Mouse (Mus musculus) heart, embryonic 15.5 days (tissue): ENCODE data around the gene Clca4b. TPM values are rescaled to one million over a fixed set of nuclear protein-coding genes. Genes with fewer than 3 reads are reported as not detected.
"Not testable (repeated sequence)": the region's sequence is repeated elsewhere in the genome, so short reads cannot be mapped to it uniquely, and the experiment has no call there.

Source experiments
- ATAC-seq: fragments of 200-750 bp; cut with Nextera tagmentation; replicated peaks from 2 replicates; pipeline ENCODE4 v1.8.0; 2017; ENCODE audit warnings: low read depth, moderate TSS enrichment; ENCODE audit not compliant: insufficient number of reproducible peaks, insufficient read depth, low FRiP score
- H3K27ac ChIP-seq: fragments of 300-500 bp; sonication (generic); 2 replicates; pipeline ENCODE4 v1.5.1; 2015; ENCODE audit warnings: mild to moderate bottlenecking, inconsistent platforms
- H3K27me3 ChIP-seq: fragments of 300-500 bp; sonication (generic); 2 replicates; pipeline ENCODE4 v1.6.1; 2015; ENCODE audit warnings: inconsistent platforms
- H3K36me3 ChIP-seq: fragments of 300-500 bp; sonication (generic); 2 replicates; pipeline ENCODE4 v1.6.1; 2015; ENCODE audit warnings: mild to moderate bottlenecking, inconsistent platforms
- H3K4me1 ChIP-seq: fragments of 300-500 bp; sonication (generic); replicated peaks from 2 replicates; pipeline ENCODE4 v1.6.1; 2015; ENCODE audit warnings: inconsistent platforms
- H3K4me2 ChIP-seq: fragments of 300-500 bp; sonication (generic); 2 replicates; pipeline ENCODE4 v1.6.1; 2015; ENCODE audit warnings: inconsistent platforms, mild to moderate bottlenecking, moderate library complexity
- H3K4me3 ChIP-seq: fragments of 300-500 bp; sonication (generic); 2 replicates; pipeline ENCODE4 v1.5.1; 2015; ENCODE audit warnings: mild to moderate bottlenecking, inconsistent platforms
- H3K9ac ChIP-seq: fragments of 300-500 bp; sonication (generic); 2 replicates; pipeline ENCODE4 v1.6.1; 2015; ENCODE audit warnings: mild to moderate bottlenecking, inconsistent platforms
- H3K9me3 ChIP-seq: fragments of 300-500 bp; sonication (generic); replicated peaks from 2 replicates; pipeline ENCODE4 v1.6.1; 2016; ENCODE audit warnings: inconsistent platforms
- WGBS: fragments of 180-500 bp; shearing (Covaris S2); methylation state at CpG from one replicate; pipeline ENCODE4 v1.1.7; 2015; ENCODE audit warnings: mixed read lengths; 5-methylcytosine and 5-hydroxymethylcytosine counted together
- polyA plus RNA-seq: library from polyadenylated mRNA; unstranded; fragments of >200 nt; fragmentation: Nextera tagmentation; extraction: Ambion mirVana; gene quantifications from 2 replicates; pipeline ENCODE4 v1.2.1, GENCODE M21; 2015

Clca4b gene
- polyA plus RNA-seq, 1 experiment from 2014 or later = not detected

DNA sequence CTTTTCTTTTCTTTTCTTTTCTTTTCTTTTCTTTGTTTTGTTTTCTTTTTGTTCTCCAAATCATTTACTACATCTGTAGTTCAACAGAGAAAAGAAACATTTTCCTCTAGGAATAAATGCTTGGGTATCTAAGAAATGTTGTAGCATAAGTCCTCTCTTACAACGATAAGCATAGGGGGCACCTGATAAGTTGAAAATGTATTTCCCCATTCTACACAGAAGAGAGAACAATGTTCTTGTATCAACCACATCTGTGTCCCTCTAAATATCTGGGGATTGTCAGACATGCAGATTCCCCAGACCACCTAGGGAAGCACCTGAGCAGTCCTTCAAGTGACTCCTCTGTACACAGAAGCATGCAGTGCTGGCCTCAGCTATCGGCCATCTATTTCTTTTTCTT, 18.3 kb downstream of the Clca4b start:
- Histone ChIP-seq H3K4me2 (no peak overlapping the region), H3K4me3 (no peak overlapping the region), H3K27ac (no peak overlapping the region), H3K36me3 (no peaks in the 10 kb centered on the region), H3K9ac (no peak overlapping the region), H3K27me3 (no peaks in the 10 kb centered on the region), H3K9me3 (no peaks in the 10 kb centered on the region), H3K4me1 (no peaks in the 10 kb centered on the region)
- WGBS = 82% methylated on average over 2 of the region's 2 CpGs
- no peak for ATAC-seq

DNA sequence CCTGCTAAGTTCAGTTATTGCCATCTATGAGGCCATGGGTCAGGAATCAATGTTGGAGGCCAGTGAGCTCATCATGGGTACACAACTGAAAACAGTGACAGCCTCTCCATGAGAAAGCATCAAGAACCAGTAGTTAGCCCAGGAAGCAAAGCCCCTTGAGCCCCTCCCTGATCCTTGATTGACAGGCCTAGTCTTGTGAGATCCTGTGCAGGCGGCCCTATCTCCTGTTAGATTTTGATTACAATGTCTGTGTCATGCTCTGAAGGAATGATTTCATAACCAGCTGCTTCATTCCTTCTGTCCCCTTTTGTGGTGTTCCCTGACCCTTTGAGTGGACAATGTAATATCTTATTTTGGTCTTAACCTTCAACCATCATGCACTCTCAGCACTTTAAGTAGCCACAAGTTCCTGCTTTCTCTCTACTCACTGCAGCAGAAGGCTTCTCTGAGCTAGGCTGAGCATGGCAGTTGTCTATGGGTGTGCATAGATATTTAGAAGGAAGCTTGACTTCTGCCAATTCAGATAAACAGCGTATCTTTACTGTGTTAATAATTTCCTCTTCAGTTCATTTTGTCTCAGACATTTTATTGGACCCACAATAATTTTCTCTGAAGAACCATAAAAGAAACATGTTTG, 35.2 kb downstream of the Clca4b start:
- Histone ChIP-seq H3K4me2 (no peak overlapping the region), H3K4me3 (no peak overlapping the region), H3K4me1 (no peaks in the 10 kb centered on the region), H3K9me3 (no peaks in the 10 kb centered on the region), H3K9ac (no peak overlapping the region), H3K27me3 (no peaks in the 10 kb centered on the region), H3K27ac (no peak overlapping the region), H3K36me3 (no peaks in the 10 kb centered on the region)
- 73% methylated on average over 2 of the region's 2 CpGs for WGBS
- ATAC-seq = no peak

DNA sequence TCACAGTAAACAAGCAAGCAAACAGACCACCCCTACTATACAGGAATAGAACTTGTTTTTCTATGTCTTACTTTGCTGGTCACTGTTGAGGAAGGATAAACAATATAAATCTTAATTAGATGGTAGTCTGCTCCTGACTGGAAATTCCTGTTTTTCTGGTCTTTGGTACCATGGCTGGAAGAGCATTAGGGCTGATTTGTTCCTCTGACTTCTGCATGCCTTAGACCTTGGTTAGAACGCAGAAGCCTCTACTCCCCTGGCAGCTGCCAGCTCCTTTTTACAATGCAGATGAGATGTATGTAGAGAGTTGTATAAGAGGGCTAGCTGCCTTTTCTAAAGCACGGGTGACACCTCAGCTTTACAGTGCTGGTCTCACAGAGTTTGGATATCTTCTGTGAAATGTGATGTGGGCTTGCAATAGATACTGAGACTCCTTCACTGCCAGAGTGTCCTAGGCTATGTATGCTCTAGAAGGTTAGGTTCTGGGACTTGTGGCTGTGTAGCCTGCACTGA, 42.0 kb downstream of the Clca4b start:
- H3K9ac ChIP-seq = no peak overlapping the region
- no peak overlapping the region for H3K4me2 ChIP-seq
- no peak overlapping the region for H3K27ac ChIP-seq
- no peaks in the 10 kb centered on the region for H3K9me3 ChIP-seq
- WGBS = 65% methylated on average over 2 of the region's 2 CpGs
- ATAC-seq = no peak
- no peaks in the 10 kb centered on the region for H3K27me3 ChIP-seq
- H3K36me3 ChIP-seq = no peaks in the 10 kb centered on the region
- H3K4me3 ChIP-seq = no peak overlapping the region
- no peaks in the 10 kb centered on the region for H3K4me1 ChIP-seq

DNA sequence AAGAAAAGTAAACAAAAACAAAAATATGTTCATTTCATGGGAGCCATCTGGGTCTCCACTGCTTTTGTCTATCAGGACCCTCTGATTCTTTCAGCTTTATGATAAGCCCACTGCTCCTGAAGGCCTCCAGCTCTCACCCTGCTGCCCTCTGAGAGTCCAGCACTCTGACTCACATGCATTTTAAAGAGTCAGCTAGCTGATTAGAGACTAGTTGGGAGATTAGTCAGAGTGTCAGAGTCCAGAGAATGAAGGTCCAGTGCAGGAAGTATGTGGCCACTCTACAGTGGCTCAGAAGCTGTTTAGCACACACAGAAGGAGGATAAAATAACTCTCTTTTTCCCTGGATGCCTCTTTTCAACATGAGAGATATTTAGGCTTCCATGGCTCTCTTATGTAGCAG, 45.4 kb downstream of the Clca4b start:
- Histone ChIP-seq H3K4me2 (no peak overlapping the region), H3K4me1 (no peaks in the 10 kb centered on the region), H3K36me3 (no peaks in the 10 kb centered on the region), H3K27ac (no peak overlapping the region), H3K4me3 (no peak overlapping the region), H3K27me3 (no peaks in the 10 kb centered on the region), H3K9me3 (no peaks in the 10 kb centered on the region), H3K9ac (no peak overlapping the region)
- ATAC-seq = no peak

DNA sequence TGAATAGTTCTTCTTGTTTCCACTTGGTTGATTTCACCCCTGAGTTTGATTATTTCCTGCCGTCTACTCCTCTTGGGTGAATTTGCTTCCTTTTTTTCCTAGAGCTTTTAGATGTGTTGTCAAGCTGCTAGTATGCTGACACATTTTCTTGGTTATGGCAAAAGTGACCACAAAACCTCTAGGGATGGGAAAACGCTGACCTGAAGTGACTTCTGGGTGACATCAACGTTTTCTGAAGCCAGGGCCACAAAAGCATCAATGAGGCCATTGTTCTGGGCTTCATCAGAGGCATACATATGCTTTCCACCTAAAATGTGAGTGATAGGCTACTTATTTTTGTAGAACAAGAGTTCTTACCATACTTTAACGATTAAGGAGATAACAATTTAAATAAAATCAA, 60.3 kb downstream of the Clca4b start:
- H3K4me1 ChIP-seq, H3K9me3 ChIP-seq, H3K4me2 ChIP-seq, H3K27me3 ChIP-seq, H3K27ac ChIP-seq, H3K4me3 ChIP-seq, ATAC-seq, H3K36me3 ChIP-seq, H3K9ac ChIP-seq: not testable (repeated sequence)
- WGBS = 54% methylated on average over 4 of the region's 4 CpGs

Other genes starting within 250 kb of the Clca4b start
- 133 and 152 TPM in 2 replicates for gene Sh3glb1, start 212.2 kb downstream of the Clca4b start, polyA plus RNA-seq
- 17.3 and 19.6 TPM in 2 replicates for gene Clca3a1, start 171.6 kb downstream of the Clca4b start, polyA plus RNA-seq
- 7.5 and 15.0 TPM in 2 replicates for gene Clca3a2, start 113.0 kb downstream of the Clca4b start, polyA plus RNA-seq
- gene Clca3b, start 83.2 kb downstream of the Clca4b start, polyA plus RNA-seq = 0.09 TPM in 1 of 2 replicates, not detected in the other
- gene Clca4a, start 42.5 kb upstream of the Clca4b start, polyA plus RNA-seq = not detected in 2 replicates
- gene Clca1, start 100.2 kb upstream of the Clca4b start, polyA plus RNA-seq = 0.33 TPM in 1 of 2 replicates, not detected in the other
- 0.06 and 0.39 TPM in 2 replicates for gene Clca2, start 166.9 kb upstream of the Clca4b start, polyA plus RNA-seq
- 12.3 and 12.9 TPM in 2 replicates for gene Odf2l, start 186.1 kb upstream of the Clca4b start, polyA plus RNA-seq